Mouse (Mus musculus): ENCODE results near the gene Samd7. TPM values are rescaled to one million over a fixed set of nuclear protein-coding genes. Genes with fewer than 3 reads are reported as not detected.
"Not testable (repeated sequence)": the region's sequence is repeated elsewhere in the genome, so short reads cannot be mapped to it uniquely, and the experiment has no call there.

Samd7 gene
- not detected in 2 replicates for polyA plus RNA-seq (2015; fragmentation: Nextera tagmentation; extraction: Ambion mirVana)

GRCm38 (mm10) chr3:30746006-30746405 lies at the start of gene Samd7:
Gene Samd7, plus strand, starts transcription at chr3:30746293.
- H3K27ac ChIP-seq: no peak within 1 kb of the TSS
- no peaks in the 10 kb centered on the region for H3K27me3 ChIP-seq
- no peak within 1 kb of the TSS for H3K9ac ChIP-seq
- H3K36me3 ChIP-seq: no peaks in the 10 kb centered on the region
- no peak within 1 kb of the TSS for H3K4me3 ChIP-seq
- no peak within 1 kb of the TSS for H3K4me2 ChIP-seq
- no peaks in the 10 kb centered on the region for H3K4me1 ChIP-seq (replicated peaks)
- no peak for ATAC-seq (replicated peaks; ENCODE audit: insufficient number of reproducible peaks, insufficient read depth, low FRiP score, low read depth)
- H3K9me3 ChIP-seq (replicated peaks): no peaks in the 10 kb centered on the region
- WGBS: 72% methylated on average over 7 of the region's 7 CpGs

DNA sequence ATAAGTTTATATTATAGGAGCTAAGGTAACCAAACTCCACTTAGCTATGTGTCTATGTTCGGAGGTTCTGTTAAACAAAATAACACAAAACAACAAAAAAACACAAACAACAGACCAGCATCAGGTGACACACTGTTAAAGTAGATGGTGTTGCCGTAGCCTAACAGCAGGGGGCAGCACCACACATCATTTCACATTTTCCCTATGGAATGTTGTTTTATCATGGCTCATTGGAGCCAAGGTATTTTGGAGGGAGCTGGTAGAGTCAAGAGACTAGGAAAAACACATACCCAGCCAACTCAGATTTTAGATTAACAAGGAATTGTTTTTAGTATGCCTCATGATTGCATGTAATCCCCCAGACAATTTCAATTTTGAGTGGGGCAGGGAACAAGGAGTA lies 49.7 kb upstream of the Samd7 start:
- no peaks in the 10 kb centered on the region for H3K36me3 ChIP-seq
- H3K27me3 ChIP-seq: no peaks in the 10 kb centered on the region
- ATAC-seq (replicated peaks; ENCODE audit: insufficient number of reproducible peaks, insufficient read depth, low FRiP score, low read depth): no peak
- H3K9me3 ChIP-seq (replicated peaks): no peaks in the 10 kb centered on the region
- H3K4me3 ChIP-seq: no peak overlapping the region
- H3K27ac ChIP-seq: no peak overlapping the region
- H3K4me2 ChIP-seq: no peak overlapping the region
- no peaks in the 10 kb centered on the region for H3K4me1 ChIP-seq (replicated peaks)
- no peak overlapping the region for H3K9ac ChIP-seq
- WGBS: 14% methylated on average over 2 of the region's 2 CpGs

GRCm38 (mm10) chr3:30697891-30698290 lies 48.2 kb upstream of the Samd7 start:
- Histone ChIP-seq H3K4me1 (replicated peaks) (no peaks in the 10 kb centered on the region), H3K36me3 (no peaks in the 10 kb centered on the region), H3K4me2 (no peak overlapping the region), H3K27ac (no peak overlapping the region), H3K27me3 (no peaks in the 10 kb centered on the region), H3K9me3 (replicated peaks) (no peaks in the 10 kb centered on the region), H3K9ac (no peak overlapping the region), H3K4me3 (no peak overlapping the region)
- no peak for ATAC-seq (replicated peaks; ENCODE audit: insufficient number of reproducible peaks, insufficient read depth, low FRiP score, low read depth)
- 57% methylated on average over 4 of the region's 4 CpGs for WGBS

DNA sequence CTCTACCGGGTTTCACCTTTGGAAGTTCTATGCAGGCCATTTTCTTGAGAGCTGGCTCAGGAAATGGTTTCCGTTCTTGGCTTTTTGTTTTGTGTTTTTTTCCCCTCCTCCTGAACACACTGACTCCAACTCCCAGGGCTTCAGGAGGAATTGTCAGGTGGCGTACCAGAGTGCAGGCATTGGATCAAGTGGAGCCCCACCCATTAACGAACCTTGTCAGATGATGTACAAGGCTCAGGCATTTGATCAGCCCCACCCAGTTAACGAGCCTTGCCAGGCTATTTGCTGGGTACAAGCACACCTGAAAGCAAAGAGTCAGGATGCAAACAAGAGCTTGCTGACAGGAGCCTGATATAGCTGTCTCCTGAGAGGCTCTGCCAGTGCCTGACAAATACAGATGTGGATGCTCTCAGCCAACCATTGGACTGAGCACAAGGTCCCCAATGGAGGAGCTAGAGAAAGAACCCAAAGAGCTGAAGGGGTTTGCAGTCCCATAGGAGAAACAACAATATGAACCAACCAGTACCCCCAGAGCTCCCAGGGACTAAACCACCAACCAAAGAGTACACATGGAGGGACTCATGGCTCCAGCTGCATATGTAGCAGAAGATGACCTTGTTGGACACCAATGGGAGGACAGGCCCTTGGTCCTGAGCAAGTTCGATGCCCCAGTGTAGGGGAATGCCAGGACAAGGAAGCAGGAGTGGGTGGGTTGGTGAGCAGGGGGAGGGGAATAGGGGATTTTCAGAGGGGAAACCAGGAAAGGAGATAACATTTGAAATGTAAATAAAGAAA lies 46.2 kb upstream of the Samd7 start, which contains the start of gene Lrrc31:
Lrrc31 (minus strand) TSS at position 133 of the 795 bp plus-strand sequence.
- H3K27me3 ChIP-seq; H3K27ac ChIP-seq; H3K36me3 ChIP-seq; H3K4me3 ChIP-seq; H3K4me2 ChIP-seq; H3K9ac ChIP-seq; H3K4me1 ChIP-seq (replicated peaks); ATAC-seq (replicated peaks; ENCODE audit: insufficient number of reproducible peaks, insufficient read depth, low FRiP score, low read depth); H3K9me3 ChIP-seq (replicated peaks): not testable (repeated sequence)
- 73% methylated on average over 6 of the region's 6 CpGs for WGBS

- ATAC-seq (replicated peaks; ENCODE audit: insufficient number of reproducible peaks, insufficient read depth, low FRiP score, low read depth): no peak
- WGBS: 76% methylated on average over 3 of the region's 3 CpGs
These were observed 40.1 kb upstream of the Samd7 start for GRCm38 (mm10) chr3:30705977-30706376.

GRCm38 (mm10) chr3:30706614-30707276 lies 39.3 kb upstream of the Samd7 start:
- H3K9ac ChIP-seq: no peak overlapping the region

More at GRCm38 (mm10) chr3:30705977-30706376, 40.1 kb upstream of the Samd7 start:
- peaks cover 3% of the 10 kb centered on the region; the same call in 1 of the 2 replicates for H3K4me1 ChIP-seq (replicated peaks)
- H3K27me3 ChIP-seq: no peaks in the 10 kb centered on the region
- H3K9ac ChIP-seq: no peak overlapping the region
- no peak overlapping the region for H3K4me3 ChIP-seq
- H3K27ac ChIP-seq: no peak overlapping the region
- H3K4me2 ChIP-seq: no peak overlapping the region
- no peaks in the 10 kb centered on the region for H3K36me3 ChIP-seq
- no peaks in the 10 kb centered on the region for H3K9me3 ChIP-seq (replicated peaks)

DNA sequence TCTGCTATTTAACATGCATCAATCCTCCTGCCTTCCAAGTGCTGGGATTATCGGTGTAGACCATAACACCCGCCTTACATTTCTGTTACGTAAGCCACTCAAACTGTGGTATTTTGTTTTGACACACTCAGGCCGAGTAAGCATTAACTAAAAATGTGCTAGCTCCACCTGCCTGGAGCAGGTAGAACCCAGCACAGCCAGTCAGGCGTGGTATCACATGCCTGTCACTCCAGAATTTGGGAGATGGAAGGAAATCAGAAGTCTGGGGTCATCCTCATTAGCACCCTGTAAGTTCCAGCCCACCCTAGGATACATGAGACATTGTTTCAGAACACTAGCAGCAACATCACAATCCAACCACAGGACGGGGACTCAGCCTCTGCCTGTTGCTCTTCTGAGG lies 35.9 kb upstream of the Samd7 start:
- ATAC-seq (replicated peaks; ENCODE audit: insufficient number of reproducible peaks, insufficient read depth, low FRiP score, low read depth): no peak
- peaks cover 3% of the 10 kb centered on the region; the same call in 1 of the 2 replicates for H3K4me1 ChIP-seq (replicated peaks)
- no peak overlapping the region for H3K9ac ChIP-seq
- no peaks in the 10 kb centered on the region for H3K27me3 ChIP-seq
- no peaks in the 10 kb centered on the region for H3K36me3 ChIP-seq
- WGBS: 75% methylated on average over 6 of the region's 6 CpGs
- no peak overlapping the region for H3K27ac ChIP-seq
- H3K4me3 ChIP-seq: no peak overlapping the region
- no peak overlapping the region for H3K4me2 ChIP-seq
- H3K9me3 ChIP-seq (replicated peaks): no peaks in the 10 kb centered on the region

More at GRCm38 (mm10) chr3:30706614-30707276, 39.3 kb upstream of the Samd7 start:
- Histone ChIP-seq H3K4me2 (no peak overlapping the region), H3K4me3 (no peak overlapping the region), H3K27ac (no peak overlapping the region), H3K36me3 (no peaks in the 10 kb centered on the region), H3K9me3 (replicated peaks) (no peaks in the 10 kb centered on the region), H3K27me3 (no peaks in the 10 kb centered on the region), H3K4me1 (replicated peaks) (peaks cover 3% of the 10 kb centered on the region; the same call in 1 of the 2 replicates)
- ATAC-seq (replicated peaks; ENCODE audit: insufficient number of reproducible peaks, insufficient read depth, low FRiP score, low read depth): no peak
- whole genome bisulfite sequencing: 50% methylated on average over 4 of the region's 4 CpGs

DNA sequence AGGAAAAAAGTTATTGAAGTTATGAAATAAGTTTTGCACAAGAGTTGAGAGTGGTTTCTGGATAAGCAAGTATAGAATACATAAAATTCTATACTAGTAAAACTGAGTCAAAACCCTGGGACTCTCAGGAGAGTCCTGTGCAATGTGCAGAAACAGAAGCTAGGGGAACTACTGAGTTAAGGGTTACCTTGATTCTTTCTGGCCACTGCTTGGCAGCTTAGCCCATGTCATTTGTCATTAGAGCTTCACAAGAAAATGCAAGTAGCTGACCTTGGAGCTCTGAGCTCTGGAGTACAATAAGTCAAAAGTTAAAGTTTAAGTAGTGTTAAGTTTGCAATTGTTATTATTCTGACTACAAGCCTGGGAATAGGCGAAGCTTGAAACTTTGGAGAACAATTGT lies 32.8 kb upstream of the Samd7 start:
- H3K4me2 ChIP-seq: no peak overlapping the region
- H3K9me3 ChIP-seq (replicated peaks): no peaks in the 10 kb centered on the region
- H3K27me3 ChIP-seq: no peaks in the 10 kb centered on the region
- no peak for ATAC-seq (replicated peaks; ENCODE audit: insufficient number of reproducible peaks, insufficient read depth, low FRiP score, low read depth)
- H3K4me1 ChIP-seq (replicated peaks): no peaks in the 10 kb centered on the region
- no peak overlapping the region for H3K27ac ChIP-seq
- no peaks in the 10 kb centered on the region for H3K36me3 ChIP-seq
- no peak overlapping the region for H3K9ac ChIP-seq
- no peak overlapping the region for H3K4me3 ChIP-seq
- 80% methylated on average over 1 of the region's 1 CpGs for WGBS

GRCm38 (mm10) chr3:30718649-30719048 lies 27.4 kb upstream of the Samd7 start:
- Histone ChIP-seq H3K4me1 (replicated peaks) (peaks cover 3% of the 10 kb centered on the region), H3K27ac (no peak overlapping the region), H3K36me3 (no peaks in the 10 kb centered on the region), H3K27me3 (no peaks in the 10 kb centered on the region), H3K9me3 (replicated peaks) (no peaks in the 10 kb centered on the region), H3K9ac (no peak overlapping the region), H3K4me2 (no peak overlapping the region), H3K4me3 (no peak overlapping the region)
- WGBS: 79% methylated on average over 3 of the region's 3 CpGs
- ATAC-seq (replicated peaks; ENCODE audit: insufficient number of reproducible peaks, insufficient read depth, low FRiP score, low read depth): no peak

GRCm38 (mm10) chr3:30722036-30722435 lies 24.1 kb upstream of the Samd7 start:
- WGBS: 70% methylated on average over 4 of the region's 4 CpGs
- Histone ChIP-seq H3K27me3 (no peaks in the 10 kb centered on the region), H3K9ac (no peak overlapping the region), H3K4me2 (no peak overlapping the region), H3K9me3 (replicated peaks) (no peaks in the 10 kb centered on the region), H3K4me3 (no peak overlapping the region), H3K36me3 (no peaks in the 10 kb centered on the region), H3K27ac (no peak overlapping the region), H3K4me1 (replicated peaks) (peaks cover 3% of the 10 kb centered on the region)
- ATAC-seq (replicated peaks; ENCODE audit: insufficient number of reproducible peaks, insufficient read depth, low FRiP score, low read depth): no peak

DNA sequence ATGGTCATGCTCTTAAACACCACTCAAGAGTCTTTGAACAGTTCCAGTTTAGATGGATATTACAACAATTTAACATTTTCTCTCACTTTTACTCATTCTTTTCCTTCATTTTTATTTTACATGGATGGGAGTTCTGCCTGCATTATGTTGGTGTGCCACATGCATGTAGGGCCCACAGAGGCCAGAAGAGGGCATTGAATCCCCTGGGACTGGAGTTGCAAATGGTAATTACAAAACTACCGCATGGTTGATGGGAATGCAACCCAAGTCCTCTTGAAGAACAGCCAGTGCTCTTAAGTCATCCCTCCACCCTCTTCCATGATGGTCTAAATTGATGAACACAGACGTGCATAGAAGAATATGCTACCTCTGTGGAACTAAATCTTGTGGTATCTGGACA lies 23.6 kb upstream of the Samd7 start:
- Histone ChIP-seq H3K4me2 (no peak overlapping the region), H3K9ac (no peak overlapping the region), H3K4me3 (no peak overlapping the region), H3K36me3 (no peaks in the 10 kb centered on the region), H3K27me3 (no peaks in the 10 kb centered on the region), H3K9me3 (replicated peaks) (no peaks in the 10 kb centered on the region), H3K4me1 (replicated peaks) (peaks cover 3% of the 10 kb centered on the region), H3K27ac (no peak overlapping the region)
- 81% methylated on average over 2 of the region's 2 CpGs for WGBS
- no peak for ATAC-seq (replicated peaks; ENCODE audit: insufficient number of reproducible peaks, insufficient read depth, low FRiP score, low read depth)

Data from heart, embryonic 15.5 days (tissue).